Mouse (Mus musculus) heart, adult 9 months (tissue): ENCODE results near the gene Gm38431.
"Not testable (repeated sequence)": the region's sequence is repeated elsewhere in the genome, so short reads cannot be mapped to it uniquely, and the experiment has no call there.

ENCODE experiments used
- DNase-seq, 2 experiments: peaks; one replicate each; pipeline ENCODE4 v3.0.0; 2022; ENCODE audit warnings: low spot score in 2 of 2

Gene Gm38431

DNA sequence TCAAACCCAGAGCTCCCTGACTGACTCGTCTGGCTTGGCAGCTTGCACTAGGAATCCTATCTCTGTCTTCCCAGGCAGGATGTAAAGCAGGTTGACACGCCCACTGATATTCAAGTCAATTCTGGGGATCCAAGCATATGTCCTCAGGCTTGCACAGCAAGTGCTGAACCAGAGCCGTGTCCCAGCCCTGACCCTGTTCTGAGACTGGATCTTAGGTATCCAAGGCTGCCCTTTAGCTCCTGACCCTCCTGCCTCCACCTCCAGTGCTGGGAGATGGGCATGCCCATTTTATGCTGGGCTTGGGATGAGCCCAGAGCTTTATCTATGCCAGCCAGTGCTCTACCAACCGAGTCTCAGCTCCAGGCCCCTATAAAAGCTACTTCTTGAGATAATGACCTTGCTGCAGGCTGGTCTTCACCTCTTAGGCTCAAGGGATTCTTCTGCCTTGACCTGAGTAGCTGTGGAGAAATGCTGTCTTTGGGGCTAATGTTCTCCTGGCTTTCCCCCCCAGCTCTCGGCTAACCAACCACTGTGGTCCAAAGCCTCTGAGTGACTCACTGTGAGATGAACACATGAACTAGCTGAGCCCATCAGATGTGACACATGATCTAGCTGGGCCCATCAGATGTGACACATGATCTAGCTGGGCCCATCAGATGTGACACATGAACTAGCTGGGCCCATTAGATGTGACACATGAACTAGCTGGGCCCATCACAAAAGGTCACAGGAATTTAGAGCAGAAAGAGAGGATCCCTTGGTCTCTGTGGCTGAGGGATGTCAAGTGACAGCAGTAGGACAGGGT lies 14.2 kb upstream of the Gm38431 start:
- no peak for DNase-seq

DNA sequence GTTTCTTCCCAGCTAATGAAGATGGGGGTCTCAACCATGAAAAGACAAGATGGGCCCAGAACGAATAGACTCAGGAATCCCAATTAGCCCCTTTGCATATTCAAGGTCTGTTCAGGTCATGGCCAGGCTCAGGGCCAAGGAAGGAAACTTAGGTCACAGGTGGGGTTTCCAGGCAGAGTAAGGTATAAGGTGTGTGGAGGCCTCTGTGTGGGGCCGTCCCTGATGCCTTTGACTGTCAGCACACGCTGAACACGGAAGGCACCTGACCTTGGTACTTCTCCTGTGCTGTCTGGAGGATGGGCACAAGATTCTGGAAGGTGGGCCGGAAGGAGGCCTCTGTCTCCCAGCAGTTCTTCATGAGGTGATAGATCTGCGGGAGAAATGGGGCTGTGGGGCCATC lies 13.0 kb upstream of the Gm38431 start:
- DNase-seq, result no peak

DNA sequence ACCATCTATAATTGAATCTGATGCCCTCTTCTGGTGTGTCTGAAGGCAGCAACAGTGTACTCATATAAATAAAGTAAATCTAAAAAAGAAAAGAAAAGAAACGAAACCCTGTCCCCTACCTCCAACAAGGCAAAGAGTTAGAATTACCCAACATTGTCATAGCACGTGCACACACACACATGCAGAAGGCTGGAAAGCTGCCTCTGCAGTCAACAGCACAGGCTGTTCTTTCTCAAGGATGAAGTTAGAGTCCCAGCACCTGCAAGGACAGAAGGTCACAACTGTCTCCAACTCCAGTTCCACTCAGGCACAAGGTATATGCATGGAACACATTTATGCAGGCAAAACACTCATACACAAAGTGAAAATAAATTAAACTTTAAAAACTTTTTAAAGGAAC lies 10.3 kb upstream of the Gm38431 start:
- DNase-seq, result no peak

DNA sequence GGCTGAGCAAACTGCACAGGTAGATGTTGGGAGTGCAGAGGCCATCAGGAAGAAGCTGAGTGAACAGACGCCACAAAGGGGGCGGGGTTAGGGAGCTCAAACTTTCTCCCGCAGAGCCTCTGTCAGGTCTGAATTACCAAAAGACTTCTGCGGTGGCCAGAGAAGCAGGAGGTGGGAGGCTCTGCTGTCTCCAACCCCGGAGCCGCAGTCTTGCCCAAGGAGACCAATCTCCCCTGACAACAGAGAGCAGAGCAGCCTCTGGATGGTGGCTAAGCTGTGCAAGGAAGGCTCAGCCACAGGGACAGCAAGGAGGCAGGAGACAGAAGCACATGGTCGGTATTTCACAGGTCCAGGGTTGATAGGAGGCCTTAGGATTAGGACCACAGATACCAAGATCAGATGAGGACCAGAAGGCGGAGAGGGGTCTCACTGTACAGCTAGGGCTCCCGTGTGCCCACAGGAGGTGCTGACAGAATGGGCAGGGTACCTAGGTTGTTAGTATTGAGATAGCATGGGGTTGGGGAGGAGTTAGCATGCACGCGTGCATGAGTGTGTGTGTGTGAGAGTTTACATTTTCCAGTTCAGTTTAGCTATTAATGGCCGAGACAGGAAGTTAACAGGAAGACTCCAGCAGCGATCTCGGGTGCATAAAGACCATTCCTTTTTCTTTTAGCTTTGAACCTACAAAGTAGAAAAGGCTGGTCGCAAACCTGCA lies 8.8 kb upstream of the Gm38431 start:
- no peak for DNase-seq

DNA sequence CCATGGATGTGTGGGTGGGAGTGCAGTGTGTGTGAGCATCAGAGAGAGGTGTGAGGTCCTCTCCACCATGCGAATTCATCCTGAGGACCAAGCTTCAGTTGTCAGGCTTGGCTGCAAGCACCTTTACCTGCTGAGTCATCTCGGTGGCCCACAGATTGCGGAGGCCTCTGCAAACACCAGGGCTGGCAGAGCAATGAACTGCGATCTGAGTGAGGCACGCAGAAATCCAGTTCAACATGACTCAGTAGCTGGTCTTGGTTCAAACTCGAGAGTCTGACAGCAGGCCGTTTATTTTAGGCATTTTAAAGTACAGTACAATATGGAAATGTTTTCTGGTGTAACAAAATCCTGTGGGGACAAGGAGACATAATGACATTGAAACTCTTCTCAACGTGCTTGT lies 6.0 kb upstream of the Gm38431 start:
- DNase-seq, result peak in 1 of 2 experiments; percentile 18

DNA sequence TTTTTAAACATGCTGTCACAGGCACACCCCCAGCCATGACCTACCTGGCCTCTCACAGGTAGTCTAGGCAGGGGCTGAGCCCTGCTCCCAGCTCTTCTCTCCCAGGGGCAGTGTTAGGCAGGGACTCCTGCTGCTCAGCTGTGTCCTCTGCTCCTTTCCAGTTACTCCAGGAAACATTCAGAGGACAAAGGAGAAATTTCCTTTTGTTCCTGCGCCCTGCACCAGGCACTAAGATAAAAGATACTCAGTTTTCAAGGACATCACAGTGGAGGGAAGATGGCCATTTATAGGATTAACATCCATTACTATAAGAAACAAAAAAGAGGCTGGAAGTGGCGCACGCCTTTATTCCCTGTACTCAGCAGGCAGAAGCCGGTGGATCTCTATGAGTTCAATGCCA lies 4.2 kb upstream of the Gm38431 start:
- DNase-seq, result no peak

DNA sequence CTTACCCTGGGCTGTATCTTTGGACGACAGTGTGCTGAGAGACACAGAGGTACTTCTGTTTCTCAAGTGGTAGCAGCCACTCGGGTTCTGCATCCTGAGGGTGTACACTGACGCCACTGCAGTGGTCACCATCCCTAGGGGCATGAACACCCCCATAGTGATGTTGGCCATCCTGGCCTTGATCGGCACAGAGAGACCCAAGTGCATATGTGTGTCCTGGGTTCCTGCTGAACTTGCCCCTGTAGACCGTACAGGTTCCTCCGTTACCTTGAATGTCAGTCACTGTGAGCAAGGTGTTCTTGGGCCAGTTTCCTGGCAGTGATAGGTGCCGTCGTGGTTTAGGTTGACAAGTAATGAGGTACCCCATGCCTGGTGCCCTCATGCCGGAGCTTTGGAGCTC lies 1.6 kb upstream of the Gm38431 start:
- no peak for DNase-seq

DNA sequence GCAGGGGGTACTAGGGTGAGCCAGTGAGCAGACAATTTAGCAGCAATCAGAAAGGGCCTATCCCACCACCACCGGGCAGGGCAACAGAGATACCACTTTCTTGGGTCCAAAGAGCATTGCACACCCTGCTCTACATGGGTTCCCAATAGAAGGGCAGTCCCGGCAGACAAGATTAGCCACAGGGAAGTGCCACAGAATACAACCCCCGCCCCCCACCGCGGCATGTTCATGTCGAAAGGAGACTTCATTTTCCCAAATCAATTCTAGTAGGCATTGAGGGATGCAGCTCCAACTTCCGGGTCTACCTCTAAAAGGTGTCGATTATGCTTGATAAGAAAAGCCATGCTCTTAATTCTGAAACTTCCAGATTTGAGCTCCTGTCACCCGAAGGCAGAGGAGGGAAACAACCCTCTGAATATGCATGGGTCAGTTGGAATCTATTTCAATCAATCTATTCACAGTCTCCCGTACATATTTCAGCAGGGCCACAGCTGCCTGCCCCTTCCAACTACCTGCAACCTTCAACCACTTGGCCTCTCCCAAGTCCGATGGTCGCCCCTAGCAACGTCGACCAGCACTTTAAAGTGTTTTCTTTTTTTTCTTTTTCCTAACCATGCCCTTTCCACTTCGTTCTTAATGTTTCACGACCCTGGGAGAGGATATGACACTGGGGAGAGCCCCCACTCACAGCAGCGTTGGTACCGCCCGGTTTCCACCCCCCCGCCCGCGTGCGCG lies 658 bp downstream of the Gm38431 start:
- no peak for DNase-seq

DNA sequence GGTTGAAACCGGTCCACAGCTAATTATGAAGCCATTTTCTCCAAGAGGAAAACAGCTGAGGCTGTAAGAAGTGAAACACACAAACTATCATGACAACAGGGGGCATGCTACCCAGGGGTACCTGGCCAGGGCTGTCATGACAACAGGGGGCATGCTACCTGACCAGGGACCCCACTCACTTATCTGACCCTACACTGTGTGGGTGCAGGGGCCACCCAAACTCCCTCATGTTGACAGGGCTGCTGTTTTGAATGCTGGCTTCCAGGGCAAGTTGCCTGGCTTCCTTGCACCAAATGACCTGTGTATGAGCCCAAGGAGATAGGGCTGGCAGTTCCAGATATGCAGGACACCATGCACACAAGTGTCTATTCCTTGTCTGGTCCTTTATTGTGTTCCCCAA lies 1.3 kb downstream of the Gm38431 start:
- DNase-seq, result no peak

DNA sequence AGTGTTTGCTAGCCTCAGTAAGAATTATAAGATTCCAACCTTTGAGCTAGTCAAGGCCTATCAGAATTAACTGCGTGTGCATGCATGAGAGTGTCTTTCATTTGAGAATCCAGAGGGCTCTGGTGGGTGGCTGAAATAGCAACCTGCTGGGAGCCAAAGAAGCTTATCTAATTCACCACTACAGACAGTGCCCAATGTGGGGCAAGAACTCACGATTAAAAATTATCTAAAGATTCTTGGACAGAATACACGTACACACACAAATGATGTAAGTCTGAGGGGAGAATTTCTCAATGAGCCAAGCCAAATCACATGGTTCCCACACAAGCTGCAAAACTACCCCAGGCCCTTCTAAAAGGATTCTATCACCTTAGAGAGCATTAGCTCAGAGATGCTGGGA lies 8.5 kb downstream of the Gm38431 start:
- no peak for DNase-seq

DNA sequence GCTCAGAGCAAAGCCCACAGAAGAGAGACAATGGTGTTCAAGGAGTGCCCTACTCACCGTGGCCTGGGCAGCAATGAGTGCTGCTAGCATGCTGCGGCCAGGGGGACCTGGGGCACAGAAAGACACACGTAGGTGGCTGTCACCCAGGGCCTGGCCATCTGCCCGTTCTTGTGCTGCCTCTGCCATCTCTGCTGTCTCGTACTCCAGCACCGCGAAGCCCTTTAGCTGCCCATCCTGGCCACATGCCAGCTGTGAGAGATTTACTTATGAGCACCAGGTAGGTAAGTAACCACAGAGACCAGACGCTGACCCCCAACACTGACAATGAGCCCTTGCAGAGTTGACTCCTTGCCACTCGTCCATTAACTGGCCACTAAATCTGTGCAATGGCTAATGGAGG lies 10.7 kb downstream of the Gm38431 start:
- no peak for DNase-seq

DNA sequence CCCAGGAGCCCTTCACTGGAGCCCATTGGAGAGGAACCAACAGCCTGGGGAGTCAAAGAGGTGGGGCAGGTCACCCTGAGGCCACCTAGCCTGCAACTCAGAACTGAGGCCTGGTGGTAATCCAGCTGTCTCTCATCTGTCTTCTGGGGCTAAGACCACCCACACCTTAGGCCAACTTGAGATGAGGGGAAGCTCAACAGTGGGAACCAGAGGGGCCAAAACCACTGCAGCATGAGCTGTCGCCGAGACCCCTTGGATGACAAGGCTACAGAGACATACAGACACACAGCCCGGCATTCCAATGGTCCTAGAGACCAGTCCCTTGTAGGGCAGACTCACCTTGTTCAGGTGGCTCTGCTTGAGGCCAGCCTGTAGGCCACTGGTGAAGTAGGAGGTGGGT lies 16.2 kb downstream of the Gm38431 start:
- DNase-seq, result no peak

DNA sequence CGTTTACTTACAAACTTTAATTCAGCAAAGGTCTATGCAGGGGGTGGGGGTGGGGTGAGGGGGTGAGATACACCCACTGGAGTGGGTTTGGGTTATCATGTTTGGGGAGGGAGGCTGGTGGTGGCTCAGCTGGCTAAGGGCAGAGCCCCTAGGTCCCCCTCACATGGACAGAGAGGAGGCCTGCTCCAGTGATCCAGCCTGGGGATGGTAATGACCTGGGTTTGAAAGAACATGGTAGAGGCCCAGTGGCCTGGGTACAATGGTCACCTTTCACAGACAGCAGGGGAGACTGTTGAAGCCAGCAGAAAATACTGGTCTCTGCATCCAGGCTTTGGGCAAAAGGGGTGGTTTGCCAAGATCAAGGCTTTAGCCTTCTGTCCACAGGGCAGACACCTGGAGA lies 17.6 kb downstream of the Gm38431 start:
- DNase-seq, result no peak

DNA sequence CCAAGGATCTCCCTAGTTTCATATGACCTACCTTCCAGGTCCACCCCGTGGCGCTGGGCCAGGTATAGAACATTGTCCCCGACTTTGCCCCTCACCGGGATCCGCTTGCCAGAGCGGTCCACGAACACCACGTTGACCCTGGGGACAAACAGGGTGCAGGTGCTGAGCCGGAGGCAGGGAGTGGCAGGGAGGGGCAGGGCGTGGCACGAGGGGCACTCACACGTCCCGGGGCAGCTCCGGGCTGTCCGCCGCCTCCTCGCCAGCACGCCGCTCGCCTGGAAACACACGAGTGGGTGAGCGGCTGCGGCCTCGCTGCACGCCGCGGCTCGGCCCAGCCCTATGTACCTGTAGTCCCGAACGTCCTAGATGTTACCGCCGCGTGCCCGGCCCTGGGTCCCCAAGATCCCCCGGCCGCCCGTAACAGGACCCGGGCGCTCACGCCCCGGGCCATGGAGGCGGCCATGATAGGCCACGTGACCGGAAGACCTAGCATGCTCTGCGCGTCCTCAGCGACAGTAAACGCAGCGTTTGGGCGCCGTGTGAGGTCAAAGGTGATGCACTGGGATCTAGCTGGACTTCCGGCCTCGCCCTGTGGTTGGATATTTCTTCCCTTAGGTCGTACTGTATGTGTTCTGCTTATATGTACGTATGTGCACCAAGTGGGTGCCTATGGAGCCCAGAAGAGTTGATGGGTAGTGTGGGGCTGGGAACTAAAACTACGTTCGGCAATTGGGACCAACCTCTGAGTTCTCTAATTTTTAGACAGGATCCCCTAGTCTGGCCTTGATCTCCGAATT lies 18.6 kb downstream of the Gm38431 start, which contains the start of the genes Gm49373 and Fdx1l:
Gene Gm49373 (minus strand): TSS at position 53 of the 797 bp plus-strand sequence.
Gene Fdx1l (minus strand): TSS at position 571 of the 797 bp plus-strand sequence.
- peak; percentile 90 to 92 for DNase-seq

DNA sequence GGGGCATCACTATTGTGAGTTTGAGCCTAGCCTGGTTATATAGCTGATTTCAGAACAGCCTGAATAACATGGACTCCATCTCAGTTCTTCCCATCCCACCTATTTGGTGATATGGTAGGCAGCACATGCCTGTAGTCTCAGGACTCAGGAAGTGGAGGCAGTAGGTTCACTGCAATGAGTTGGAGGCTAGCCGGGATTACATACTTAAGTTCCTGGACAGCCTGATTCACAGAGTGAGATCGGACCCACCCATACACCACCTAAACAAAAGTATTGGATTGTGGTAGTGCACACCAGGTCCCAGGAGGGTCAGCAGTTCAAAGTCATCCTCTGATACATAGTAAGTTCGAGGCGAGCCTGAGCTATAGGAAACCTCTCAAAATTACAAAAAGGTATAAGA lies 19.2 kb downstream of the Gm38431 start:
- DNase-seq, result no peak

DNA sequence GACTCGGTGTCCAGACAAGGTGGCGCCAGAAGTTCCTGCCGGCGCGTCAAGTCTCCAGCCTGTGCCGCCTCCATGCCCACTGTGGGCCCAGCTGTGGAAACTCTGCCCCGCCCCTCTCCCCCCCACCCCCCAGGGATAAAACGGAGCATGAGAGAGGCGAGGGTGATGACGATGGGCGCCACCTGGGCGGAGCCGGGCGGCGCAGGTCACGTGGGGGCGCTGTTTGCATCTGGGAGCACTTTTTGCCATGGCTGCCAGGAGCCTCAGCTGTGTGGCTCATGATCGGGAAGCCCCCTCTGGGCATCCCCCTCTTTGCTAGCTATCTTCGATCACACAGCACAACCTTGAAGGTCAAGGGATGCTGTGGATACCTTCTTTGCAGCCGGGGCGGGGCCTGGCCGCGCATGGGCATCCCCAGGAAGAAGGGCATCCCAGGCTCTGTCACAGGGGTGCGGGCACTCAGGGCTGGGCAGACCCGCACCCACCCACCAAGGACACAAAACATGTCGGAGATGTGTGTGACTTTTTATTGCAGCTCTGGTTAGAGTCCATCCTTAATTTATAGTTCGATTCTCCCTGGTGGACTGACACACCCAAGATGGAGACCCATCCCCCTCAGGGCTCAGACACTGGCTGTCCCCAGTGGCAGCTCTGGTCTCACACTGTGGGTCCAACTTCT lies 24.7 kb downstream of the Gm38431 start, which contains the start of gene Zglp1:
Gene Zglp1 (minus strand): TSS at position 88 of the 679 bp plus-strand sequence.
- DNase-seq, result no peak

DNA sequence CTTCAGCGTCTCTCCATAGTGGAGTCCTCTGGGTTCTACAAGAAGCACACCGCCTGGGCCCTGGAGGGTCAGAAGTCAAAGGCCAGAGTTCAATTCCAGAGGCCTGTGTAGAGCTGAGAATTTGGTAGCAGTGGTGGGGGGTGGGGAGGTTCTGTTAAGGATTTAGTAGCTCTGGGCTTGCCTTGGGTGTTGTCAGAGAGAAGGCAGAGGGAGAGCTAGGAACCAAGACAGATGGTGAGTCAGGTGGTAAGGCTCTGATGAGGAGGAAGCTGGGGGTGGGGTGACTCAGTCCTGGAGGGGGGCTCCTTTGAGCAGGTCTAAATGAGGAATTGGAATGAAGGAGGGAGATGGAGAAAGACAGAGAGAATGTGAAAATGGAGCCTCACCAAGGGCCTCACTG lies 28.9 kb downstream of the Gm38431 start:
- no peak for DNase-seq

DNA sequence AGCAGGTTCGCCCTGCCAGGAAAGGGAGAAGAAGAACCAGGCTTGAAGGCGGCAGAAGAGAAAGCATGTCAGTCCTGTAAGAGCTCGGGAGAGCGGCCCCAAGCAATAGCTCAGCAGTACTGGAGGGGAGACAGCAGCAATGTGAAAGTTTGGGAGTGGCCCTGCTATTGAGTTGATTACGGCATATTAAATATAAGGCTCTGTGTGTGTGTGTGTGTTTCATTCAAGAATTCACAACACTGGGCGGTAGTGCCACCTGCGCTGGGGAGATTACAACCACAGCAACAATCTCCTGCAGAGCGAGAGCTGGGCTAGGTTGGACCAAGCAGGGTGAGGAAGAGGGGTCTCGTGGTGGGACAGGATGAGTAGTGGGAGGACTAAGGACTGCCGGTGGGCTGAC lies 40.2 kb downstream of the Gm38431 start:
- DNase-seq, result no peak

DNA sequence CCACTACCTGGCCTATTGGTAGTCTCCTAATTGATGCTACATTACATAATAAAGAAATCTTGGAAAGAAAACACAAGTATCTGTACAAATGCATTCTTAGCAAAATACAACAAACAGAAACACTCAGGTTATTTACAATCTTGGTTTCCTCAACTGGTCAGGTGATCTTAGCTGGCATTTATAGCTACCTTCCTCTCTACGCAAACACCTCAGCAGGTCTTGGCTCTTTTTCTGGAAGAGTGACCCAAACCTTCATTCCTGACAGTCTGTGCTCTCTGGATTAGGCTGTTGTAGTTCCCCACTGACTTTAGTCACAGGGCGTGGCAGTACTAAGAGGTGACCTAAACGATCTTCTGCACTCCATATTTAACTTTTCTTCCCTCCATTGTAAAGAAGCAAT lies 46.6 kb downstream of the Gm38431 start:
- no peak for DNase-seq

DNA sequence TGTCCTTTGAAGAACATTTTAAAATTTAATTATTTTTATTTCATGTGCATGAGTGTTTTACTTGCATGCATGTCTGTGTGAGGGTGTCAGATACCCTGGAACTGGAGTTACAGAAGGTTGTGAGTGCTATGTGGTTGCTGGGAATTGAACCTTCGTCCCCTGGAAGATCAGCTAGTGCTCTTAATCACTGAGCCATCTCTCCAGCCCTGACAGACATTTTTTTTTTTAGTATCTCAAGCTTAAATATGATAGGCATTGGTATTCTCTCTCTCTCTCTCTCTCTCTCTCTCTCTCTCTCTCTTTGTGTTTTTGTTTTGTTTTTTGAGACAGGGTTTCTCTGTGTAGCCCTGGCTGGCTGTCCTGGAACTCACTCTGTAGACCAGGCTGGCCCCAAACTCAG lies 47.0 kb downstream of the Gm38431 start:
- DNase-seq, result not testable (repeated sequence)

DNA sequence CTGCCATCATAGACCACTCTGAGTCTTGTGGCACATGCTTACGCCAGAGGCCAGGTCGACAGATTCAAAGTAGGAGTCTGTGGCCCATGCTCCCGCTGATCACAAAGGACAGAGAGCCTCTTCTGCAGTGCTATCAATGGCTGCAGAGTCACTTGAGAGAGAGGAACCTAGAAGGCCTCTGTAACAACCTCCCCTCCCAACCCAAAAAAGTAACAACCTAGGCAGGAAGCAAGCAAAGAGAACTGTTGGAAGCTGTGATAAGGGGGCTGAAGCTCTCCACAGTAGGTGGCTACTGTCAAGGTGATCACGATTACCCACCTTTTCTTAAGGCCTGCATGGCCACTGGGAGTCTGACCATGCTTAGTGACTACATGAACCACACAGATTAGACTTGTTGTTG lies 48.2 kb downstream of the Gm38431 start:
- DNase-seq, result no peak
